Mouse (Mus musculus) myocyte (in vitro differentiated cells): ENCODE measurements around the gene Ssh1. TPM values are rescaled to one million over a fixed set of nuclear protein-coding genes. Genes with fewer than 3 reads are reported as not detected.

ENCODE experiments used
- H3K27me3 ChIP-seq: one replicate; pipeline ENCODE4 v1.6.1; 2011; ENCODE audit not compliant: control insufficient read depth, insufficient read depth, insufficient read length
- H3K36me3 ChIP-seq: one replicate; pipeline ENCODE4 v1.6.1; 2011; ENCODE audit not compliant: control insufficient read depth, insufficient read depth
- H3K4me2 ChIP-seq: one replicate; pipeline ENCODE4 v1.6.1; 2011; ENCODE audit warnings: low read depth, control low read depth
- H3K4me3 ChIP-seq: one replicate; pipeline ENCODE4 v1.5.1; 2011; ENCODE audit warnings: mild to moderate bottlenecking, control low read depth, moderate library complexity
- H3K79me2 ChIP-seq: one replicate; pipeline ENCODE4 v1.6.1; 2011; ENCODE audit not compliant: control insufficient read depth, insufficient read depth
- H3ac ChIP-seq: one replicate; pipeline ENCODE4 v1.6.1; 2011; ENCODE audit not compliant: control insufficient read depth, insufficient read length
- CEBPB ChIP-seq: IDR thresholded peaks from 2 replicates; pipeline ENCODE4 v1.6.1; 2011; ENCODE audit warnings: mild to moderate bottlenecking, moderate library complexity; ENCODE audit not compliant: poor library complexity, insufficient read depth, severe bottlenecking
- E2F4 ChIP-seq: IDR thresholded peaks from one replicate; pipeline ENCODE4 v1.6.1; 2011; ENCODE audit warnings: mild to moderate bottlenecking, control low read depth, moderate library complexity; ENCODE audit not compliant: insufficient read depth
- MAX ChIP-seq: IDR thresholded peaks from one replicate; pipeline ENCODE4 v1.6.1; 2011; ENCODE audit warnings: low read depth, mild to moderate bottlenecking, control low read depth
- MYOD1 ChIP-seq, 3 experiments: IDR thresholded peaks; one replicate each; pipeline ENCODE4 v1.6.1; 2011; ENCODE audit warnings: control low read depth in 2 of 3, low read depth in 2 of 3, mild to moderate bottlenecking in 2 of 3, moderate library complexity in 1 of 3; ENCODE audit not compliant: insufficient read length in 2 of 3, control insufficient read depth in 1 of 3
- MYOG ChIP-seq, 3 experiments: IDR thresholded peaks; one replicate each; pipeline ENCODE4 v1.6.1; 2011; ENCODE audit warnings: control low read depth in 2 of 3, low read depth in 2 of 3, mild to moderate bottlenecking in 2 of 3; ENCODE audit not compliant: insufficient read length in 2 of 3, control insufficient read depth in 1 of 3, insufficient read depth in 1 of 3
- POLR2A ChIP-seq: IDR thresholded peaks from one replicate; pipeline ENCODE4 v1.6.1; 2011; ENCODE audit warnings: low read depth, mild to moderate bottlenecking, control low read depth, moderate library complexity; ENCODE audit not compliant: insufficient read length
- POLR2AphosphoS2 ChIP-seq: IDR thresholded peaks from one replicate; pipeline ENCODE4 v1.6.1; 2011; ENCODE audit warnings: low read depth, control low read depth; ENCODE audit not compliant: insufficient read length
- REST ChIP-seq: IDR thresholded peaks from one replicate; pipeline ENCODE4 v1.6.1; 2011; ENCODE audit warnings: mild to moderate bottlenecking, control low read depth, moderate library complexity; ENCODE audit not compliant: insufficient read depth, insufficient read length
- SRF ChIP-seq: IDR thresholded peaks from one replicate; pipeline ENCODE4 v1.6.1; 2011; ENCODE audit warnings: low read depth; ENCODE audit not compliant: control insufficient read depth, insufficient read length
- TCF12 ChIP-seq: IDR thresholded peaks from one replicate; pipeline ENCODE4 v1.6.1; 2011; ENCODE audit warnings: mild to moderate bottlenecking, control low read depth; ENCODE audit not compliant: poor library complexity, insufficient read depth, severe bottlenecking
- TCF3 ChIP-seq: IDR thresholded peaks from one replicate; pipeline ENCODE4 v1.6.1; 2011; ENCODE audit warnings: low read depth, control low read depth; ENCODE audit not compliant: insufficient read length
- USF1 ChIP-seq: IDR thresholded peaks from one replicate; pipeline ENCODE4 v1.6.1; 2011; ENCODE audit warnings: low read depth, mild to moderate bottlenecking, control low read depth, moderate library complexity
- polyA plus RNA-seq: library from polyadenylated mRNA; unstranded; fragments of >200 nt; fragmentation: generic; extraction: Trizol; gene quantifications from one replicate; pipeline ENCODE4 v1.2.1, GENCODE M21; 2012; ENCODE audit warnings: missing spikeins

Gene Ssh1
- polyA plus RNA-seq, 1 experiment, result 3.4 TPM

DNA sequence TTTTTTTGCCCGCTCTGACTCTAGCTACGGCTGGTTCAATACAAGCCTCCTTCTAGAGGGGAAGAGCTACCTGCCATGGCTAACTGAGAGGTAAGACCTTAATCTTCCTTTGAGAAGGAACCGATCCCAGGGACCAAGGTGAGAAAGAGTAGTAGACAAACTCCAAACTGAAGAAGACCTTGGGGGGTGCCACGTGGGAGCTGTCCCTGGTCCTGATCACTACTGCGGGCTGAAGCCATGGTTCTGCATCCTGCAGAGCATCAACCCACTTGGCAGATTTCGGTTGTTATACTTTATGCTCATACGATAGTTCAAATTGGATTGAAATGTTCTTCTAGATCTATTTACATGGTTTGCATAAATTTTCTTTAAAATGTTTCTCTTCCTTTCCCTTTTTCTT lies 21.4 kb upstream of the Ssh1 start:
- Histone ChIP-seq H3K4me3 (no peak overlapping the region), H3K27me3 (peaks cover 4% of the 10 kb centered on the region), H3K4me2 (no peak overlapping the region), H3K36me3 (no peaks in the 10 kb centered on the region), H3K79me2 (no peaks in the 10 kb centered on the region), H3ac (no peak overlapping the region)
- TF ChIP-seq POLR2AphosphoS2 (no peak), MAX (no peak), TCF12 (no peak)

DNA sequence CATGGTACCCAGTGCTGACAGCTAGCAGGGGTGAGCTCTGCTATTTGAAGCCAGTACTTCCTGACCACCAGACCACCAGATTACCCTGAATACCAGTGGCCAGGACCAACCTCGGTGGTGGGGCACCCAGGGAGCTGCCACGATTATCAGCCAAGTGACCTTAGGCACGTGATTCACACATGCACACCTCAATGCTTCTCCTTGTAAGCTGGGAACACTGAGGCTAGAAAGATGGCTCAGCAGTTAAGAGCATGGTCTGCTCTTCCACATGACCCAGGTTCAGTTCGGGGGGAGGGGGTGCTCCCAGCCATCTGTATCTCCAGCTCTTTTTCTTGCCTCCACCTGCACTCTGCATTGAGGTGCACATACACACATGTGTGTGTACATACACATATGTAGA lies 15.4 kb upstream of the Ssh1 start:
- H3ac ChIP-seq, result no peak overlapping the region
- no peak overlapping the region for H3K4me3 ChIP-seq
- no peak overlapping the region for H3K4me2 ChIP-seq
- H3K36me3 ChIP-seq, result no peaks in the 10 kb centered on the region
- peaks cover 29% of the 10 kb centered on the region for H3K27me3 ChIP-seq
- no peaks in the 10 kb centered on the region for H3K79me2 ChIP-seq
- no peak for TF ChIP-seq POLR2AphosphoS2
- TF ChIP-seq TCF3, result no peak
- no peak for TF ChIP-seq TCF12
- no peak for TF ChIP-seq MYOD1 (IDR thresholded peaks at IDR 0.05; ENCODE audit: control insufficient read depth in 1 of 3, insufficient read length in 2 of 3, low read depth in 2 of 3)
- no peak for TF ChIP-seq MAX
- TF ChIP-seq POLR2A, result no peak
- TF ChIP-seq CEBPB, result no peak
- TF ChIP-seq MYOG (IDR thresholded peaks at IDR 0.05; ENCODE audit: control insufficient read depth in 1 of 3, insufficient read depth in 1 of 3, insufficient read length in 2 of 3, low read depth in 2 of 3), result no peak
- no peak for TF ChIP-seq E2F4
- no peak for TF ChIP-seq USF1
- TF ChIP-seq REST, result no peak
- TF ChIP-seq SRF, result no peak

DNA sequence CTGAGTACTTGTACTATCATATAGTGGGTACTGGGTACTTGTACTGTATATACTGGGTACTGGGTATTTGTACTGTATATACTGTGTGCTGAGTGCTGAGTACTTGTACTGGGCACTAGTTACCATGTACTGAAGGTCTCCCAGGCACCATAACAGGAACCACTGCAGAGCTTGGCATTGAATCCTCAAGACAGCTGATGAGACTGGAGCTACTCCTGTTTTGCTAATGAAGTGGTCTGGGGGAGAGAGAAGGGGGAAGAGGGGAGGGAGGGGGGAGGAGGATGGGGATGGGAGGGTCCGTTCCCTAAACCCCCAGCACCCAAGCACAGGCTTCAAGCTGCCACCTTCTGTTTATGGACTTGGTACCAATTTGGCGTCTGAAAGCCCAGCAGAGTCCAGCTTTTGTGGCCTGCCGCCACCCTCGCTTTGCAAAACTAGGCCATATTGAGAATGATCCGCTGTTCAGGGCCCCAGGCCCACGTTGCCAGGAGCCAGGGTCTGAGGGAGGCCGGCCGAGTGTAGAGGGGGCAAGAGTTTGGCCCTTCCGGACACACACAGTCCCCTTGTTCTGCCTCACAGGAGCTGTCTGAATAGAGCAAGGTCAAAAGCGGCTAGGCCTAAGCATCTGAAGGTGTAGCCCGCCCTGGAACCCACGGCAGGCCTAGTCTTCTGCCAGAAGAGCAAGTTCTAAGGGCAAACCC lies 14.2 kb upstream of the Ssh1 start:
- no peak overlapping the region for H3K4me3 ChIP-seq
- H3K4me2 ChIP-seq, result no peak overlapping the region
- TF ChIP-seq USF1 (no peak), POLR2A (no peak), TCF3 (no peak), REST (no peak), SRF (no peak)
- H3ac ChIP-seq, result no peak overlapping the region
- peaks cover 41% of the 10 kb centered on the region for H3K27me3 ChIP-seq
- H3K79me2 ChIP-seq, result no peaks in the 10 kb centered on the region
- H3K36me3 ChIP-seq, result no peaks in the 10 kb centered on the region

DNA sequence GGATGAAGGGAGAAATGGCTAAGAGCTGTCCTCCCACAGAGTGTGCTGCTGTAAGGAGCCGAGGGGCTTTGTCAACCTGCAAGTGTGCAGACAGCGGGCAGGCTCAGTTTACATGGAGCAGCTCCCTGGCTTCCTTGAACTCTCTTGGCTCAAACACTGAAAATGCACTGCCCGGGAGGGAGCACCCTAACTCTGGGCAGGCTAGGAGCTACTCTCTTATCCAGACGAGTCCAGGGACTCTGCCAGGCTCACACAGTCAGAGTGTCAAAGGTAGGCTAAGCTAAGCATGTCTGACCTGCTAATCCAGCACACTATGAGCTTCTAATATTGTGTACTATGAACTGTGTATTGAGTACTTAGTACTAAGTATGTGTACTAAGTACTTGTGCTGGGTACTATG lies 13.3 kb upstream of the Ssh1 start:
- Histone ChIP-seq H3K36me3 (no peaks in the 10 kb centered on the region), H3K79me2 (no peaks in the 10 kb centered on the region), H3K4me2 (no peak overlapping the region), H3K4me3 (no peak overlapping the region), H3ac (no peak overlapping the region), H3K27me3 (peaks cover 45% of the 10 kb centered on the region)
- TF ChIP-seq POLR2A, result no peak
- no peak for TF ChIP-seq MYOD1 (IDR thresholded peaks at IDR 0.05; ENCODE audit: control insufficient read depth in 1 of 3, insufficient read length in 2 of 3, low read depth in 2 of 3)
- TF ChIP-seq POLR2AphosphoS2, result no peak
- TF ChIP-seq SRF, result no peak
- no peak for TF ChIP-seq CEBPB
- no peak for TF ChIP-seq REST
- no peak for TF ChIP-seq TCF3
- no peak for TF ChIP-seq TCF12
- TF ChIP-seq MAX, result no peak
- no peak for TF ChIP-seq MYOG (IDR thresholded peaks at IDR 0.05; ENCODE audit: control insufficient read depth in 1 of 3, insufficient read depth in 1 of 3, insufficient read length in 2 of 3, low read depth in 2 of 3)
- no peak for TF ChIP-seq USF1
- TF ChIP-seq E2F4, result no peak

DNA sequence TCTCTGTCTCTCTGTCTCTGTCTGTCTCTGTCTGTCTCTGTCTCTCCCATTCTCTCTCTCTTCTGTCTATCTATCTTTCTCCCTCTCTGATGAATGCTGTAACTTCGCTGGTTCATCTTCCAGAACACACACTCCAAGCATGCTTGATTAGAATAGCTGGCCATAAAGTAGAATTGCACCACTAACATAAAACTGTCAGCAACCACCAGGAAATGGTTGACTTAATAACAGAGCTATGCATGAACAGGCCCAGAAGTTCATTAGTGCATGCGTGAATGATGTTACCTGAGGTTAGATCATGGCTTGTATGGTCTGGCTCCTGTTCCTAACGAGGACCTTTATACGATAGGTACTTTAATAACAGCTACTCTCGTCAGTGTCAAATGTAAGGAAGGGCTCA lies 11.4 kb upstream of the Ssh1 start:
- no peaks in the 10 kb centered on the region for H3K36me3 ChIP-seq
- H3ac ChIP-seq, result no peak overlapping the region
- no peak overlapping the region for H3K4me2 ChIP-seq
- no peak overlapping the region for H3K4me3 ChIP-seq
- H3K27me3 ChIP-seq, result peaks cover 45% of the 10 kb centered on the region
- no peaks in the 10 kb centered on the region for H3K79me2 ChIP-seq
- TF ChIP-seq CEBPB, result no peak
- no peak for TF ChIP-seq USF1
- TF ChIP-seq REST, result no peak
- no peak for TF ChIP-seq TCF12
- TF ChIP-seq SRF, result no peak
- TF ChIP-seq POLR2A, result no peak
- TF ChIP-seq MYOG (IDR thresholded peaks at IDR 0.05; ENCODE audit: control insufficient read depth in 1 of 3, insufficient read depth in 1 of 3, insufficient read length in 2 of 3, low read depth in 2 of 3), result no peak
- no peak for TF ChIP-seq TCF3
- TF ChIP-seq MAX, result no peak
